Mouse (Mus musculus): Measurements from ENCODE around the gene Hoxb8.

DNA sequence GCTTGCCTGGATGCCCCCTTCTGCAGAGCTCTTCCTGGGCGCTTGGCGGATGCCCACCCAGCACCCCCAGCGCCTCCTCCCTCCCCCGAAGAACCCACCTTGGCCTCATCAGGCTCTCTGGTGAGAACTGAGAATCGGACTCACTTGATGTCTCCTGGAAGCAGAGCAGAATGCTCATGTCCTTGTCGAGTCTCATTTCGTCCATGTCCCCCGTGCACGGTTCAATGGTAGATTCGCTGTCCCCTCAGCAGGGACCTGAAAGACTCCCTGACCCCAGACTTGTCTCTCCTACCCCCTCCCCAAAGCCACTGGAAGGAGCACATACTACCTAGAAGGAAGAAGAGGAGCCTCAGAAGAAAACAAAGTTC lies 19.3 kb downstream of the Hoxb8 start:
- TF ChIP-seq POLR2A (IDR thresholded peaks at IDR 0.05; ENCODE audit: insufficient read length, low read depth) (no peak), MAX (IDR thresholded peaks at IDR 0.05; ENCODE audit: low read depth) (no peak), USF1 (IDR thresholded peaks at IDR 0.05; ENCODE audit: low read depth) (no peak), MYOG (IDR thresholded peaks at IDR 0.05; ENCODE audit: control insufficient read depth in 1 of 3, insufficient read depth in 1 of 3, insufficient read length in 2 of 3, low read depth in 2 of 3) (no peak), TCF12 (IDR thresholded peaks at IDR 0.05; ENCODE audit: insufficient read depth, poor library complexity, severe bottlenecking) (no peak), CEBPB (IDR thresholded peaks at IDR 0.05; ENCODE audit: insufficient read depth, poor library complexity, severe bottlenecking) (no peak), E2F4 (IDR thresholded peaks at IDR 0.05; ENCODE audit: insufficient read depth) (no peak), REST (IDR thresholded peaks at IDR 0.05; ENCODE audit: insufficient read depth, insufficient read length) (no peak), TCF3 (IDR thresholded peaks at IDR 0.05; ENCODE audit: insufficient read length, low read depth) (no peak)
